Mouse (Mus musculus) ES-Bruce4 (cell line): ENCODE data around the gene Psmd11.
A peak's percentile ranks its signal among the peaks of the same experiment; 100 is the strongest.

Source experiments
- CTCF ChIP-seq: IDR thresholded peaks from one replicate; pipeline ENCODE4 v1.8.1; 2011; ENCODE audit warnings: low read depth, low read length
- POLR2A ChIP-seq: IDR thresholded peaks from one replicate; pipeline ENCODE4 v1.8.1; 2011; ENCODE audit warnings: low read length; ENCODE audit not compliant: insufficient read depth

DNA sequence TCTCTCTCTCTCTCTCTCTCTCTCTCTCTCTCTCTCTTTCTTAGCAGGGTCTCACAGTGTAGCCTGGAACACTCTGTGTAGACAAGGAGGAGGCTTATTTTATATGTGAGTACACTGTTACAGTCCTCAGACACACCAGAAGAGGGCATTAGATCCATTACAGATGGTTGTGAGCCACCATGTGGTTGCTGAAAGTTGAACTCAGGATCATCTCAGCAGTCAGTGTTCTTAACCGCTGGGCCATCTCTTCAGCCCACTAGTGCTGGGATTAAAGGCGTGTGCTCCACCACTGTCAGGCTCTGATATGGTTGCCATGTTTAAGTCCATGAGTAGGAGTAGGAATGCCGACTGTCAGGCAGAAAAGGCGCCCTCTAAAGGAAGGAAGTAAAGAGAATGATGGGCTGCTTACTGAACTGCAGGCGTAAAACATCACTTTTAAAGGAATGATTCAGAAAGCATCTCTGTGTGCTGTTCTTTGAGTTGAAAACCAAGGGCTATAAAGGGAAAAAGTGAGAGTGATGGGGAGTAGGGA, 3.1 kb upstream of the Psmd11 start:
- TF ChIP-seq CTCF (peak; percentile 17), POLR2A (no peak)
